Mouse (Mus musculus) cerebellum, adult (tissue): ENCODE measurements around the gene Gm28308.

Experiments
- ATAC-seq: cut with Nextera tagmentation; 2 replicates; pipeline ENCODE4 v1.9.2; 2017; ENCODE audit warnings: mild to moderate bottlenecking, moderate library complexity, mixed read lengths; ENCODE audit not compliant: insufficient number of reproducible peaks, low FRiP score, low TSS enrichment

Gm28308 gene

GRCm38 (mm10) chr6:52160511-52161335, 52.4 kb downstream of the Gm28308 start:
- no peak for ATAC-seq

DNA sequence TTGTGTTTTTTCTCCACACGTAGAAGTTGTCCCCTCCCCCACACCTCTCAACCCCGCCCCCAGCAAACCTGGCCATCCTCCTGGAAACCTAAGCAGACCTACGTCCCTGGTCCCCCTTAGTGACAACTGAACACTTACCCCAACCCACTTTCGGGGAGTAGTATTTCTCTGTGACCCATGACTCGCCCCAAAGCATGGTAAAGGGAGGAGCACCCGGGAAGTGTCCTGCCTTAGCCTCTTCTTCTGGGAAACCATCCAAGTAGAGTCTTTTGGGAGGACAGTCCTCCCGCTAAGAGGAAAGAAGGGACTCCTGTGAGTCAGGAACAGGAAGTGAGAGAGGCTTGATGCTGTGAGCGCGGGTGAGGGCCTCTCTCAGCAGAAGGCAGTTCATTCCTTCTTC, 53.2 kb downstream of the Gm28308 start:
- no peak for ATAC-seq

DNA sequence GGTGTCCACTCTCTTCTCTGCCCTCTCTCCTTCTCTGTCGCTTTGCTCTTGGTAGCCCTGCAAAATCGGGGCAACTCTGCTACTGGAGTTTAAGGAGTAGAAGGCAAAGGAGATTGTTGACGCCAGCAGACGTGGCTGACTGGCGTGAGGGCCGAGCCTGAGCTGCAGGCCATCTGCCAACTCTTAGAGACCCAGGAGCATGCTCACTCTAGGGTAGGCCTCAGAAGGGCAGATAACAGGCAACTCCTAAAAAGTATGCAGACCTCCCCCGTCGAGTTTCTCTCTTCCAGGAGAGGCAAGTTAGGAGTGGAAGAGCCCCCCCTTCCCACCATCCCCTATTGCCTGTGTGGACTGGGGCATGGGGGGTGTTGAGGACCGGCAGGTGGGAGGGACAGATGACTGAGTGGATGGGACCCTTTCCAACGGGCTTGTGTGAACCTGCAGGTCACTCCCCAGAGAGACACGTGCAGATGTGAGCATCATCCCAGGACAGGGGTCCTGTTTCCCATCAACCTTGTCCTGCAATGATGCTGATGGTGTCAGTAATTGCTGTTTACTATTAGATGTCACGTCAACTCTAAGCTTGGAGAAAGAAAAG, 53.9 kb downstream of the Gm28308 start:
- no peak for ATAC-seq

DNA sequence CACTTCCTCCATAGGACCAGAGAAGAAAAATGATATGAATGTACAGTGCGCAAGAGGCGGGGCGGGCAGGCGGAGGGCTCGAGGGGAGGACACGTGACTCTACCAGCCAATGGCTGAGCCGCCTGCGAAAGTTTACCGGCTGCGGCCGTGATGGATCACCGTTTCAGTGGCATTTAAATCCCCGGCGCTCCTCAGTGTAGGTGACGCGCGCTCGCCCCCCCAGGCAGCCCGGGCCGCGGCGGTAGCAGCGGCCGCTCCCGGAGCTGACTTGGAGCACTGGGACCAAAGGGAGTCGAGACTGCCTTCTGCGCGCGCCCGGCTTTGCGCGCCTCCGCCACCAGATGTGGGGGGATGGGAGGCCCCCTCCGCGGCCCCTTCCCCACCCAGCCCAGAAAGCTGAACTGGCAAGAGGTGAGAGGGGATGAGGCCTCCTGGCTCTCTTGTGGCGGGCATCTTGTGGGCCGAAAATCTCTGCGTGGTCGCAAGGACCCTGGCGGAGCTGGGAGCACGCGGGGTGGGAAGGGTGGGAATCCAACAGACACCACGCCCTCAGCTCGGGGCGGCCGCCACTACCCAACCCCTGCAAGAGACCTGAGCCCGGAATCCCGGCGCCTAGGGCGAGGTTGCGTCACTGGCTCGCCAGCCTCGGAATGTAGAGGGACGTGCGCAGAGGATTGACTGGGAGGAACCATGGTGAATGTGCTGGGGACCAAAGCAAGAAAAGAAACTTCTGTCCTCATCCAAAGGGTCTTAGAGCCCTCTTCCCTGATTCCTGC, 54.7 kb downstream of the Gm28308 start, which contains the start of gene Hoxa1:
Gene Hoxa1 (minus strand): TSS at position 42 of the 776 bp plus-strand sequence.
- ATAC-seq, result no peak

DNA sequence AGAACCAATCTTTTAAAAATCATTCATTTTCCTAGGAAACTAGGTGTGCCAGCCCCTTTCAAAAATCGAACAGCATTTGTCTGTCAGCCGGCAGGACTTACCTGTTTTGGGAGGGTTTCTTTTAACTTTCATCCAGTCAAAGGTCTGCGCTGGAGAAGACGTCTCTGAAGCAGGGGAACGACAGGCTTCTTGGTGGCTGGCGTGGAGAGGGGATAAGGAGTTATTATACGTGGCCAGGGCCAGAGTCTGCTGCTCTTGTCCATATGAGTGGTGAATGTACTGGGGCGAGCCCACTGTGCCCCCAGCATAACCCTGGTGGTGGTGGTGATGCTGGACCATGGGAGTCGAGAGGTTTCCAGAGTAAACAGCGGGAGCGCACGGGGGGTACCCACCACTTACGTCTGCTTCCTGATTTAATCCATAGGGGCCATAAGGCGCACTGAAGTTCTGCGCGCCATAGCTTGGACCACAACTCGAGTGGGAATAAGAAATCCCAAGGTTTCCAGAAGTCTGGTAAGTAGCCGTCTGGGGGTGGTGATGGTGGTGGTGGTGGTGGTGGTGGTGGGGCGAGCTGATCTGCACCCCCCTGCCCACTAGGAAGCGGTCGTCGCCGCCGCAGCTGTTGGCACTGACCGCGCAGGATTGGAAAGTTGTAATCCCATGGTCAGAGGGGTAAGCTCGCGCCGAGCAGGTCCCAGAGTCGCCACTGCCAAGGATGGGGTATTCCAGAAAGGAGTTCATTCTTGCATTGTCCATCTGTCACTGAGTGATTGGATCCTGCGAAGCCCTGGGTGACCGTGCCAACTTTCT, 55.5 kb downstream of the Gm28308 start:
- no peak for ATAC-seq

DNA sequence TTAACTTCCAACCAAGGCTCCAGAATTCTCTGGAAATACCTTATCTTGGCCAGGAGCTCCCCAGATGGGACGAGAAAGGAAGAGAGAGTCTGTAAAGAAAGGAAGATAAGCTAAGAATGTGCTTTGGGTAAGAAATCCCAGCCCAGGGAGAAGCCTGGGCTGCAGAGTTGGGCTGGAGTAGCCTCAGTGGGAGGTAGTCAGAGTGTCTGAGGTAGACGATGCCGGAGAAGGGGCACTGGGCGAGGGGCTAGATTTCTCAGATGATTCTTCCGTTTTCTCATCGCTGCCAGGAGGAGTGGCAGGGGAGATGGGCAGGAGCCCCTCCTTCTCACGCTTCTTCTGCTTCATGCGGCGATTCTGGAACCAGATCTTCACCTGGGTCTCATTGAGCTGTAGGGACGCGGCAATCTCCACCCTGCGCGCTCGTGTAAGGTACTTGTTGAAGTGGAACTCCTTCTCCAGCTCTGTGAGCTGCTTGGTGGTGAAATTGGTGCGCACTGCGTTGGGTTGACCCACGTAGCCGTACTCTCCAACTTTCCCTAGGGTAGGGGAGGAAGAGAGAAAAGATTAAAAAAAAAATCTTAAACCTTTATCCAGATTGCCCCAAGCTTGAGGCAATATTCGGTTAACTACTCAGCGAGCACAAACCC, 56.5 kb downstream of the Gm28308 start:
- no peak for ATAC-seq

GRCm38 (mm10) chr6:52155471-52155870, 57.7 kb downstream of the Gm28308 start:
- no peak for ATAC-seq

GRCm38 (mm10) chr6:52154044-52154443, 59.1 kb downstream of the Gm28308 start:
- no peak for ATAC-seq

GRCm38 (mm10) chr6:52153270-52153669, 59.9 kb downstream of the Gm28308 start:
- no peak for ATAC-seq

DNA sequence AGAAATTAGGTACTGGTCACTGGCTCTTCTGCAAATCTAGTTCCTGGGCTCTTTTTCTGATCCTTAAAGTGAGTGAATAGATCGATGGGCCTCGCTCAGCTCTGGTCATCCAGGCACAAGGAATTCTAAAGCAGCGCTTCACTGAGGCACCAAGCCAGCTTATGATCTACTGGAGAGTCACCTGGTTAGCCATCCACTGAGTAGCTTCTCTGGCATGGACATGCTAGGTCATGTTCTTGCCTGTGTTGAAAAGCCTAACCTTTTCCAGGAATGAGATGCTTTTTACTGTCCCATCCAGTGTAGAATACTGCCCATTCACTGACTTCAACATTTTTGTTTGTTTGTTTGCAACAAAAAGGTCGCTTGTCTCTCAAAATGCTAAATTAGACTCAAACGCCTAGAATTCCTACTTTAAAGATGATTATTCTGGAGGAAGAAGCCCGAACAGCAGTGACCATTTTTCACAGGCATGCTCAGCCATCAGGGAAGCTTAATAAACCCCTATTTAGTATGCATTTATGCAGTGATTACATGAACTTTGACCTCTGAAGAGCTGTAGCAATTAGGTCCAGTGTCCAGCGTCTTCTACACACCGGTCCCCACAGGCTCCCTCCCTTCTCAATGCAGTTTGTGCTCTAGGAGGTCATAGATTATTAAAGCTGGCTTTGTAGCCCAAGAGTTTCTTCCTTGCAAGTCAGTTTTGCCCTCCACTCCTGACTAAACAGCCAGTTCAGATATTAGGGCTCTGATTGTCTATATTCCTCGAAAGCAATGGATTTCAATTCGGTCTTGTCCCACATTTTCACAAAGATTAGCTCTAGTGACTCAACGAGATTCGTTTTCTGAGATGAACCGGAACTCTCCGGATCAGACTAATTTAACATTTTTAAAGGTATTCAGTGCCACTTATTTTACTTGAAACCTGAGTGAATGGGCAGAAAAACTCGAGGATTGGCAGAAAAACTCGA, 60.6 kb downstream of the Gm28308 start:
- ATAC-seq, result no peak

DNA sequence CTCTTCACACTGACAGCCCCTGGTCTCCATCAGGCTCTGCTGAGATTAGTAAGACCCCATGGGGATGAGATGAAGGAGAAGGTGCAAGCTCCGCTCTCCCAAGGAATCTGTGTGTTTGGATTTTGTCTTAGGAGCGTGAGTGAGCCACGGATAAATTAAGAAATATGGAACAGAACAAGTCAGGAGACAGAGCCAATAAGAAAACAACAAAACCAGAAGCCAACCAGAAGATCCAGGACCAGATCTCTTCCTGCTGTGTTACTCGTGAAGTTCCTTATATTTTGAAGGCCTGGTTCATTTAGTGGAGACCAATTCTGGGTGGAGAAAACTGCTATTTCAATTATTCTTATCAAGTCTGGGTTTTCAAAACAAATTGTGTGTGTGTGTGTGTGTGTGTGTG, 61.6 kb downstream of the Gm28308 start:
- ATAC-seq, result no peak

GRCm38 (mm10) chr6:52150401-52150966, 62.7 kb downstream of the Gm28308 start:
- ATAC-seq, result no peak

DNA sequence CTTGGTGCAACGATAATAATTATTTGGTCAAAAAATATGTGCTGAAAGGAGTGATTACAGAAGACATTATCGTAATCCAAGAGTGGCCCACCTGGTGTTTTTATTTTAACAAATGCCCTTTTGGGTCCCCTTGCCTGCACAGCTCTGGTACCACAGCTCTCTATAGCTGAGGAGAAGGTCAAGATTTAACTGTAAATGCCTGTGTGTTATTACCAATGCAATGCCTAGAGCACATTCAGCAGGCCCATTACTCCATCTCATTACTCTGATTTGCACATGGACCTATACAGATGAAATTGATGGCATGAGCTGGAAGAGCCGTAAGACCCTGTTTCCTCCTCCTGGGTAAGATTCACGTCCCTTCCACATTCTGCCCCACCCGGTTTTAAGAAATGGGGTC, 74.0 kb downstream of the Gm28308 start:
- ATAC-seq, result no peak

DNA sequence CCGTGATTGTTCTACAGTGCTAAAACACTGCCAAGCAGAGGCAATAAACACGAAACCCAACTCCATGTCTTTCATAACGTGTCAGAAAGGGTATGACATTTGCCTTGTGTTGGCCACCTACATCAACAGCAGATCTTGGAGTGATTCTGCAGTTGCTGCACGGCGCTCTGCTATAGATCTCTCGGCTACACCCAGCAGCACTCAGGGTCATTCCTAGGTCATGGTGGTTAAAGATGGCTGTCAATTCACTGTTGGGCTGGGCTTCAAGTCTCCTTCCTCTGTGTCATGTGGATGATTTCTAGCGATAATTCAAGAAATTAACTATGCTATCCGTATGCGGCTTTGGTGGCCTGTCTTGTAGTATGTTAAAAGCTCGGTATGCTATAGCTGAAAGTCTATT, 74.6 kb downstream of the Gm28308 start:
- ATAC-seq, result no peak

- ATAC-seq, result no peak
Measured at GRCm38 (mm10) chr6:52137841-52138535, 75.2 kb downstream of the Gm28308 start.

- no peak for ATAC-seq
Measured at GRCm38 (mm10) chr6:52123673-52124072, 89.5 kb downstream of the Gm28308 start.

DNA sequence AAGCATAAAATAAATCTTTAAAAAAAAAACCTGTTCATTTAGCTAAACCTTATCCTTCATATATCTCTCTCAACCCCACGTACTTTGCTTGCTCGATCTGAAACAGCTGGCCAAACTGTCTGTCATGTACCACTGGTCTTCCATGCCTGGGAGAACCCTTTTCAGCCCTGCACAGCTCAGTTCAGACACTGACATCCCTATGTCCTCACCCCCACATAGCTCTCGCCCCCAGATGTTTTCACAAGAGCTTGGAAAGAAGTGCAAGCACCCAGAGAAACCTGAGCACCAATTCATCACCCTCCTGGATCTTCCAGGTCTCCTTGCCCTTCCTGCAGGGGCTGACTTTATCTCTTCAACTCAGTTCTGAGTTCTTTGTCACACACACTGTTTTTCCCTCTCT, 92.0 kb downstream of the Gm28308 start:
- no peak for ATAC-seq
